33 mouse cellular contexts compared by ENCODE assay signal in the genomic region with DNA sequence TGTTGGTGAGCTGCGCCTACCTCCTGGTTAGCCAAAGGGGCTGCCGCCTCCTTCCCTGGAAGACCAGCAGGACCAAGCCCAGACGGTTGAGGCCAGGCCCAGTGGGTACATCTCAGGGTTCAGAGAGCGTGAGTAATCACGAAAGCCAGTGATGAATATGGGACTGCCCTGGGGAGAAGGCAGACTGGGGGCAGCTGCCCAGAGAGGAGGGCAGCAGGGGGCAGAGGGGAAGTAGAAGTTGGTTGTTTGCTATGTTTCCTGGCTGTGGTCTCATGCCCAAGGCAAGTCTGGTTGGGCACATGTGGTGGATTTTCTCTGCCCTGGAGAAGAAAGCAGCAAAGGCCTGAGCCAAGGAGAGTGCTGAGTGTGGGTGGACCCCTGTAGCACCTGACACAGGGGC. TPM values are rescaled to one million over a fixed set of nuclear protein-coding genes. Genes with fewer than 3 reads are reported as not detected.
DNase-seq lines count a peak whose midpoint lies in the region; ATAC-seq and TF ChIP-seq lines count a peak whose summit lies in the region.
"Had no signal": no experiment of that assay in that cellular context is flagged by ENCODE, and none has a peak within 500 bp of the region (broad histone marks: within the 10 kb centered on the region; RNA-seq: fewer than 3 reads in every experiment).

No protein-coding gene starts in this region.

- in situ Hi-C loops in CH12.LX (cut with MboI; ENCODE audit: low pct_ligation_motif_present, low pct_unique_long_range_greater_than_20kb, low sequenced_read_pairs) = no loop called here

- DNase-seq in heart, adult 11 months = peak; percentile 89
- DNase-seq in heart, adult 2 months = no peak
- DNase-seq in CH12.LX (ENCODE audit: extremely low read depth) = peak; percentile 21
- DNase-seq in gastrocnemius, postnatal 36 days = no peak
- DNase-seq: adrenal gland, adult 8-10 months; adrenal gland, postnatal 25 days; cerebellum, adult 11-12 months; cerebellum, adult 8-10 months; cerebellum, postnatal 25 days; embryo, embryonic 11 days; gastrocnemius, postnatal 25 days; heart, adult 18-20 months; heart, postnatal 14 days; heart, postnatal 4 days had no signal

- peak; percentile 50 to 60 for ATAC-seq in hematopoietic stem cell, adult 5-6 weeks (replicated peaks in 1 of 2; ENCODE audit: insufficient read depth in 1 of 2, low FRiP score in 2 of 2, low TSS enrichment in 1 of 2, low read depth in 1 of 2, poor library complexity in 2 of 2, severe bottlenecking in 2 of 2)
- no peak for ATAC-seq in midbrain, embryonic 13.5 days
- ATAC-seq: activated CD4-positive, CD25-positive, alpha-beta regulatory T cell, adult 4 months; CD4-positive, CD25-positive, alpha-beta regulatory T cell, adult 4 months; forebrain, embryonic 15.5 days; intestine, postnatal 0 days had no signal

- no peak overlapping the region for H3K4me2 ChIP-seq in CH12.LX (ENCODE audit: insufficient read depth, low read depth, poor library complexity, severe bottlenecking)
- no peak overlapping the region for H3K4me2 ChIP-seq in midbrain, embryonic 13.5 days (replicated peaks)
- H3K4me2 ChIP-seq: embryonic facial prominence, embryonic 13.5 days; forebrain, embryonic 12.5 days; forebrain, embryonic 15.5 days; heart, embryonic 13.5 days; hindbrain, embryonic 12.5 days; hindbrain, embryonic 15.5 days had no signal

- H3K79me2 ChIP-seq in heart, adult 2 months (replicated peaks; ENCODE audit: control insufficient read depth, insufficient read depth, low read length) = no peaks in the 10 kb centered on the region
- H3K79me2 ChIP-seq in CH12.LX (replicated peaks; ENCODE audit: control insufficient read depth, extremely low read depth, insufficient read depth, poor library complexity, severe bottlenecking) = no peaks in the 10 kb centered on the region

- H3K4me3 ChIP-seq in heart, adult 2 months = no peak overlapping the region
- no peak overlapping the region for H3K4me3 ChIP-seq in CH12.LX (replicated peaks in 1 of 3; ENCODE audit: low read depth in 2 of 3, low read length in 2 of 3, poor library complexity in 1 of 3)
- H3K4me3 ChIP-seq in midbrain, embryonic 13.5 days (replicated peaks) = no peak overlapping the region
- H3K4me3 ChIP-seq: embryonic facial prominence, embryonic 10.5 days; embryonic facial prominence, embryonic 13.5 days; erythroblast, embryonic 14.5 days; forebrain, embryonic 12.5 days; forebrain, embryonic 15.5 days; heart, embryonic 10.5 days; heart, embryonic 13.5 days; hindbrain, embryonic 12.5 days; hindbrain, embryonic 15.5 days had no signal

- dilution Hi-C loops in CH12.LX (cut with MboI; ENCODE audit: extremely low pct_ligation_motif_present, extremely low pct_unique_long_range_greater_than_20kb, low sequenced_read_pairs) = no loop called here

- no peak for TF ChIP-seq CTCF in heart, adult 2 months (IDR thresholded peaks at IDR 0.05)
- TF ChIP-seq CTCF in CH12.LX (conservative IDR thresholded peaks at IDR 0.05 in 1 of 2, IDR thresholded peaks at IDR 0.05 in 1 of 2; ENCODE audit: low read depth in 2 of 2, low read length in 2 of 2) = no peak; a peak in 1 of 4 replicates

- no peak for TF ChIP-seq EP300 in heart, adult 2 months (IDR thresholded peaks at IDR 0.05; ENCODE audit: insufficient read depth, low read depth, low read length)
- TF ChIP-seq EP300 in CH12.LX (IDR thresholded peaks at IDR 0.05; ENCODE audit: low read length) = peak; percentile 90

- peaks cover 11% of the 10 kb centered on the region for H3K27me3 ChIP-seq in heart, adult 2 months (ENCODE audit: control insufficient read depth, insufficient read depth, low read length)
- H3K27me3 ChIP-seq in CH12.LX (replicated peaks) = no peaks in the 10 kb centered on the region
- peaks cover 79% of the 10 kb centered on the region for H3K27me3 ChIP-seq in midbrain, embryonic 13.5 days

- intact Hi-C loops in heart, adult 2 months (cut with DNase I) = no loop called here
- intact Hi-C loops in gastrocnemius, postnatal 36 days (cut with DNase I) = no loop called here

- H3K36me3 ChIP-seq in heart, adult 2 months (ENCODE audit: control insufficient read depth, insufficient read depth, low read length) = no peaks in the 10 kb centered on the region
- H3K36me3 ChIP-seq in CH12.LX (replicated peaks in 1 of 2; ENCODE audit: control insufficient read depth in 1 of 2, insufficient read depth in 1 of 2, low read length in 1 of 2) = peaks cover 3 to 7% of the 10 kb centered on the region in 2 experiments
- peaks cover 9% of the 10 kb centered on the region for H3K36me3 ChIP-seq in midbrain, embryonic 13.5 days

- 85% methylated on average over 5 of the region's 5 CpGs for WGBS in heart, adult 2 months
- 64% methylated on average over 5 of the region's 5 CpGs for WGBS in midbrain, embryonic 13.5 days

- H3K27ac ChIP-seq in heart, adult 2 months = no peak overlapping the region
- H3K27ac ChIP-seq in CH12.LX (ENCODE audit: insufficient read depth, low read depth) = no peak overlapping the region
- no peak overlapping the region for H3K27ac ChIP-seq in midbrain, embryonic 13.5 days
- H3K27ac ChIP-seq: embryonic facial prominence, embryonic 10.5 days; embryonic facial prominence, embryonic 13.5 days; forebrain, embryonic 12.5 days; forebrain, embryonic 15.5 days; heart, embryonic 10.5 days; heart, embryonic 13.5 days; hindbrain, embryonic 12.5 days; hindbrain, embryonic 15.5 days had no signal

- H3K9ac ChIP-seq in heart, adult 2 months (ENCODE audit: low read depth, low read length) = no peak overlapping the region
- H3K9ac ChIP-seq in CH12.LX (ENCODE audit: insufficient read depth, low read depth) = no peak overlapping the region
- no peak overlapping the region for H3K9ac ChIP-seq in midbrain, embryonic 13.5 days (replicated peaks)
- H3K9ac ChIP-seq: embryonic facial prominence, embryonic 13.5 days; forebrain, embryonic 12.5 days; forebrain, embryonic 15.5 days; heart, embryonic 13.5 days; hindbrain, embryonic 12.5 days; hindbrain, embryonic 15.5 days had no signal

- peaks cover 2% of the 10 kb centered on the region; the same call in 1 of the 2 replicates for H3K4me1 ChIP-seq in heart, adult 2 months (ENCODE audit: control insufficient read depth, insufficient read depth, low read length)
- peaks cover 22 to 35% of the 10 kb centered on the region in 2 experiments for H3K4me1 ChIP-seq in CH12.LX (ENCODE audit: control insufficient read depth in 1 of 2, insufficient read depth in 2 of 2)
- H3K4me1 ChIP-seq in midbrain, embryonic 13.5 days (replicated peaks) = peaks cover 18% of the 10 kb centered on the region

- TF ChIP-seq RAD21 in CH12.LX (IDR thresholded peaks at IDR 0.05; ENCODE audit: low read depth, low read length) = no peak

- H3K9me3 ChIP-seq in CH12.LX (replicated peaks; ENCODE audit: low read length) = peaks cover 14% of the 10 kb centered on the region
- H3K9me3 ChIP-seq in midbrain, embryonic 13.5 days = no peaks in the 10 kb centered on the region
- H3K9me3 ChIP-seq: embryonic facial prominence, embryonic 10.5 days; embryonic facial prominence, embryonic 13.5 days; forebrain, embryonic 12.5 days; forebrain, embryonic 15.5 days; heart, embryonic 10.5 days; heart, embryonic 13.5 days; hindbrain, embryonic 12.5 days; hindbrain, embryonic 15.5 days had no signal

- no peak for TF ChIP-seq POLR2A in heart, adult 2 months (IDR thresholded peaks at IDR 0.05; ENCODE audit: insufficient read depth, low read depth, low read length)
- TF ChIP-seq POLR2A in CH12.LX (IDR thresholded peaks at IDR 0.05; ENCODE audit: low read depth, low read length) = no peak

TF ChIP-seq in CH12.LX, 34 proteins besides CTCF, POLR2A, EP300 and RAD21 (continues in another document):
- TF ChIP-seq MYC (IDR thresholded peaks at IDR 0.05; ENCODE audit: low read depth, low read length) (peak; percentile 42; the same call in 1 of the 2 replicates), ZKSCAN1 (IDR thresholded peaks at IDR 0.05; ENCODE audit: borderline replicate concordance, low read depth, low read length) (no peak), TCF12 (IDR thresholded peaks at IDR 0.05; ENCODE audit: low read depth, low read length) (peak; percentile 77), NRF1 (IDR thresholded peaks at IDR 0.05; ENCODE audit: low read depth, low read length) (no peak), MEF2A (IDR thresholded peaks at IDR 0.05; ENCODE audit: borderline replicate concordance, low read depth, low read length) (peak; percentile 61; the same call in 1 of the 2 replicates), HCFC1 (IDR thresholded peaks at IDR 0.05; ENCODE audit: low read depth, low read length) (no peak), ETS1 (conservative IDR thresholded peaks at IDR 0.05; ENCODE audit: low read depth, low read length) (peak; percentile 35; the same call in 1 of the 2 replicates), JUND (conservative IDR thresholded peaks at IDR 0.05; ENCODE audit: low read depth, low read length) (peak; percentile 41; the same call in 1 of the 2 replicates), NELFE (IDR thresholded peaks at IDR 0.05; ENCODE audit: low read depth, low read length) (no peak), POLR2AphosphoS2 (IDR thresholded peaks at IDR 0.05; ENCODE audit: low read depth, low read length) (no peak), ZC3H11A (IDR thresholded peaks at IDR 0.05; ENCODE audit: low read depth, low read length) (no peak)

RNA-seq across cellular contexts. Expression of gene Gpr25, which starts 2.7 kb away (rescaled TPM):
- total RNA-seq in heart, adult 2 months (2021) = not detected
- not detected in 2 replicates for polyA plus RNA-seq in heart, adult 2 months (2012; rRNA removed)
- total RNA-seq in CH12.LX (2012; rRNA removed) = not detected in 2 replicates
- not detected in 2 replicates for total RNA-seq in CH12.LX (2014; rRNA removed)
- polyA plus RNA-seq in CH12.LX (2012; ENCODE audit: insufficient read length, low read depth) = not detected in 2 replicates
- total RNA-seq in hematopoietic stem cell, adult 5-6 weeks (2017) = not detected in 2 replicates
- not detected for total RNA-seq in gastrocnemius, postnatal 36 days (2021)
- 0.24 TPM in 1 of 2 replicates, not detected in the other for polyA plus RNA-seq in midbrain, embryonic 13.5 days (2015; fragmentation: Nextera tagmentation; extraction: Ambion mirVana)
- total RNA-seq: adrenal gland, postnatal 25 days; ES-E14; gastrocnemius, adult 8-10 months; gastrocnemius, postnatal 25 days; heart, adult 18-20 months; heart, postnatal 14 days; heart, postnatal 4 days had no signal
- polyA plus RNA-seq: activated CD4-positive, CD25-positive, alpha-beta regulatory T cell, adult 4 months; C2C12; CD4-positive, CD25-positive, alpha-beta regulatory T cell, adult 4 months; embryonic facial prominence, embryonic 10.5 days; erythroblast, embryonic 14.5 days; forebrain, embryonic 12.5 days; heart, embryonic 10.5 days; heart, embryonic 13.5 days; hindbrain, embryonic 12.5 days; intestine, embryonic 14.5 days; intestine, postnatal 0 days had no signal

RNA-seq across cellular contexts. Expression of gene Inava, which starts 29.3 kb away (rescaled TPM):
- total RNA-seq in heart, adult 2 months (2021) = not detected
- polyA plus RNA-seq in heart, adult 2 months (2012; rRNA removed) = 0.29 TPM in 1 of 2 replicates, not detected in the other
- 0.34 and 0.42 TPM in 2 replicates for total RNA-seq in CH12.LX (2012; rRNA removed)
- total RNA-seq in CH12.LX (2014; rRNA removed) = not detected in 2 replicates
- polyA plus RNA-seq in CH12.LX (2012; ENCODE audit: insufficient read length, low read depth) = 0.11 and 0.34 TPM in 2 replicates
- 1.2 TPM in 1 of 2 replicates, not detected in the other for total RNA-seq in hematopoietic stem cell, adult 5-6 weeks (2017)
- total RNA-seq in gastrocnemius, postnatal 36 days (2021) = not detected
- polyA plus RNA-seq in midbrain, embryonic 13.5 days (2015; fragmentation: Nextera tagmentation; extraction: Ambion mirVana) = 4.7 and 6.2 TPM in 2 replicates
- total RNA-seq: adrenal gland, postnatal 25 days; gastrocnemius, adult 8-10 months; gastrocnemius, postnatal 25 days; heart, adult 18-20 months; heart, postnatal 4 days had no signal
- polyA plus RNA-seq: activated CD4-positive, CD25-positive, alpha-beta regulatory T cell, adult 4 months; erythroblast, embryonic 14.5 days had no signal

RNA-seq across cellular contexts. Expression of gene Mroh3, which starts 50.7 kb away (rescaled TPM):
- total RNA-seq in heart, adult 2 months (2021) = not detected
- polyA plus RNA-seq in heart, adult 2 months (2012; rRNA removed) = not detected in 2 replicates
- not detected in 2 replicates for total RNA-seq in CH12.LX (2012; rRNA removed)
- not detected in 2 replicates for total RNA-seq in CH12.LX (2014; rRNA removed)
- not detected in 2 replicates for polyA plus RNA-seq in CH12.LX (2012; ENCODE audit: insufficient read length, low read depth)
- not detected in 2 replicates for total RNA-seq in hematopoietic stem cell, adult 5-6 weeks (2017)
- total RNA-seq in gastrocnemius, postnatal 36 days (2021) = not detected
- 0.17 and 0.22 TPM in 2 replicates for polyA plus RNA-seq in midbrain, embryonic 13.5 days (2015; fragmentation: Nextera tagmentation; extraction: Ambion mirVana)
- total RNA-seq: adrenal gland, adult 8-10 months; adrenal gland, postnatal 25 days; gastrocnemius, adult 8-10 months; gastrocnemius, postnatal 25 days; heart, adult 18-20 months; heart, postnatal 14 days; heart, postnatal 4 days had no signal
- polyA plus RNA-seq: activated CD4-positive, CD25-positive, alpha-beta regulatory T cell, adult 4 months; C2C12; CD4-positive, CD25-positive, alpha-beta regulatory T cell, adult 4 months; erythroblast, embryonic 14.5 days; forebrain, embryonic 15.5 days; heart, embryonic 13.5 days; heart, embryonic 16.5 days; hindbrain, embryonic 15.5 days had no signal

Comparison
In these comparisons a context has a peak if more than half of its experiments do, and no peak if none do; other contexts are left out.
1. DNase-seq: peak in heart, adult 11 months (single experiment) and CH12.LX (single experiment); none in heart, adult 2 months (0 of 2) and gastrocnemius, postnatal 36 days (0 of 2).